Mouse (Mus musculus) thymus, adult 2 months (tissue): ENCODE data around the gene Gpr108.

Source experiments
- CTCF ChIP-seq: fragments of 200-500 bp; IDR thresholded peaks from 2 replicates; pipeline ENCODE4 v1.5.1; 2012; ENCODE audit warnings: mild to moderate bottlenecking, control low read depth, low read length, moderate library complexity, borderline replicate concordance; ENCODE audit not compliant: control insufficient read depth, poor library complexity, insufficient read depth; ENCODE audit errors: extremely low read depth
- POLR2A ChIP-seq: fragments of 200-500 bp; IDR thresholded peaks from 2 replicates; pipeline ENCODE4 v1.6.1; 2012; ENCODE audit warnings: mild to moderate bottlenecking, low read length, control low read depth, moderate library complexity; ENCODE audit not compliant: control insufficient read depth, poor library complexity, insufficient read depth; ENCODE audit errors: extremely low read depth

DNA sequence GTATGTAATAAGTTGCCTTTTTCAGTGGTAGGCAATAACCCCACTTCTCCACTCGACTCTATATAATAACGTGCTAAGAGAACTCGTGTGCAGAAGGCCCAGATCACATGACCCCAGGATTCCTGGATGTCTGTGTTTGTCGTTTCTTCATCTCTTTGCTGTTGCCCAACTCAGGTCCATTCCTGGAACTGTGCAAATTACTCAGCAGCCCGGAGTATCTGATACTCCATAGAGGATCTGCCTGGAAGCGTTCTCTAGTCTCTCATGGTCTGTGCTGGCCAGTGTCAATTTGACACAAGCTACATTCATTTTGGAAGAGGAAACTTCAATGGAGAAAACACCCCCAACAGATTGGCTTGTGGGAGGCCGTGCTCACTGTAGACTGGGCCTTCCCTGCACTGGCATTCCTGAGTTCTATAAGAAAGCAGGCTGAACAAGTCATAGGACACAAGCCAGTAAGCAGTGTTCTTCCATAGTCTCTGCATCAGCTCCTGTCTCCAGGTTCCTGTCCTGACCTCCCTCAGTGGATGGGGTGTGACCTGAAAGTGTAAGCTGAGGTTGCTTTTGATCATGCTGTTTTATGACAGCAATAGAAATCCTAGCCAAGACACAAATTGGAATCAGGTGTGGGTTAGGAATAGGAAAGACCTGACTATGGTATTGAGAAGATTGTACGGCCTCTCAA is 52.8 kb downstream of the Gpr108 start:
- TF ChIP-seq CTCF (no peak), POLR2A (no peak)
